16 mouse cellular contexts compared by ENCODE assay signal in genomic region chr10:19352006-19352877, GRCm38 (mm10). TPM values are rescaled to one million over a fixed set of nuclear protein-coding genes. Genes with fewer than 3 reads are reported as not detected.
DNase-seq lines count a peak whose midpoint lies in the region; ATAC-seq and TF ChIP-seq lines count a peak whose summit lies in the region.
"Had no signal": no experiment of that assay in that cellular context is flagged by ENCODE, and none has a peak within 500 bp of the region (broad histone marks: within the 10 kb centered on the region; RNA-seq: fewer than 3 reads in every experiment).

No protein-coding gene starts in this region.

- H3K9ac ChIP-seq in heart, embryonic 15.5 days = no peak overlapping the region
- H3K9ac ChIP-seq in hindbrain, embryonic 14.5 days = no peak overlapping the region
- no peak overlapping the region for H3K9ac ChIP-seq in neural tube, embryonic 14.5 days (replicated peaks; ENCODE audit: low read depth, low read length)
- H3K9ac ChIP-seq: embryonic facial prominence, embryonic 15.5 days; kidney, embryonic 15.5 days; liver, postnatal 0 days had no signal

- H3K4me2 ChIP-seq in heart, embryonic 15.5 days = peak overlapping the region; percentile 20
- peak overlapping the region; percentile 29 for H3K4me2 ChIP-seq in hindbrain, embryonic 14.5 days (replicated peaks)
- H3K4me2 ChIP-seq in neural tube, embryonic 14.5 days (ENCODE audit: low read depth, low read length) = no peak overlapping the region
- H3K4me2 ChIP-seq: embryonic facial prominence, embryonic 15.5 days; kidney, embryonic 15.5 days had no signal

- peaks cover 14% of the 10 kb centered on the region for H3K4me1 ChIP-seq in heart, embryonic 15.5 days (replicated peaks)
- H3K4me1 ChIP-seq in hindbrain, embryonic 14.5 days (replicated peaks; ENCODE audit: control insufficient read depth, insufficient read depth, low read length) = no peaks in the 10 kb centered on the region; the same call in 1 of the 2 replicates
- H3K4me1 ChIP-seq in neural tube, embryonic 14.5 days (ENCODE audit: control insufficient read depth, insufficient read depth, low read length) = no peaks in the 10 kb centered on the region

- intact Hi-C loops in heart, postnatal 25 days (cut with DNase I) = no loop called here
- intact Hi-C loops in left cerebral cortex, adult 2 months (cut with DNase I) = no loop called here

- TF ChIP-seq CTCF in left cerebral cortex, adult 2 months (IDR thresholded peaks at IDR 0.05) = no peak

- H3K36me3 ChIP-seq in heart, embryonic 15.5 days = no peaks in the 10 kb centered on the region
- H3K36me3 ChIP-seq in hindbrain, embryonic 14.5 days (replicated peaks; ENCODE audit: control insufficient read depth, insufficient read depth) = no peaks in the 10 kb centered on the region
- H3K36me3 ChIP-seq in neural tube, embryonic 14.5 days (ENCODE audit: control insufficient read depth, insufficient read depth, low read length) = no peaks in the 10 kb centered on the region
- H3K36me3 ChIP-seq: embryonic facial prominence, embryonic 15.5 days; kidney, embryonic 15.5 days had no signal

- ATAC-seq in heart, embryonic 15.5 days (replicated peaks; ENCODE audit: insufficient number of reproducible peaks, insufficient read depth, low FRiP score, low read depth) = no peak
- 0 out of 2 replicates have a peak, but pooled peaks have one; percentile 39 for ATAC-seq in hindbrain, embryonic 14.5 days (ENCODE audit: low FRiP score)
- ATAC-seq in neural tube, embryonic 14.5 days (ENCODE audit: low read depth) = 0 out of 2 replicates have a peak, but pooled peaks have one; percentile 9
- ATAC-seq: activated CD4-positive, CD25-positive, alpha-beta regulatory T cell, adult 4 months; liver, postnatal 0 days had no signal

- peaks cover 83% of the 10 kb centered on the region for H3K27me3 ChIP-seq in heart, embryonic 15.5 days
- peaks cover 97% of the 10 kb centered on the region for H3K27me3 ChIP-seq in hindbrain, embryonic 14.5 days (ENCODE audit: control insufficient read depth, insufficient read depth, low read length)
- H3K27me3 ChIP-seq in neural tube, embryonic 14.5 days (ENCODE audit: control insufficient read depth, insufficient read depth, low read length) = peaks cover 59% of the 10 kb centered on the region

- no peak for DNase-seq in heart, postnatal 25 days (ENCODE audit: low spot score)
- peak; percentile 59 for DNase-seq in embryo, embryonic 9.5 days (ENCODE audit: extremely low spot score)
- DNase-seq in hindbrain, embryonic 14.5 days (ENCODE audit: low spot score) = no peak
- DNase-seq in ovary, postnatal 36 days (ENCODE audit: low spot score) = no peak
- DNase-seq in left cerebral cortex, adult 2 months (ENCODE audit: extremely low spot score in 1 of 2, low spot score in 2 of 2) = no peak
- no peak for DNase-seq in kidney, postnatal 25 days
- DNase-seq: gastrocnemius, postnatal 25 days; liver, postnatal 0 days had no signal

- H3K27ac ChIP-seq in heart, embryonic 15.5 days = no peak overlapping the region
- no peak overlapping the region for H3K27ac ChIP-seq in hindbrain, embryonic 14.5 days
- H3K27ac ChIP-seq in neural tube, embryonic 14.5 days (ENCODE audit: low read depth, low read length) = no peak overlapping the region
- no peak overlapping the region for H3K27ac ChIP-seq in left cerebral cortex, adult 2 months
- H3K27ac ChIP-seq: embryonic facial prominence, embryonic 15.5 days; kidney, embryonic 15.5 days had no signal

- H3K9me3 ChIP-seq in heart, embryonic 15.5 days (replicated peaks) = no peaks in the 10 kb centered on the region
- no peaks in the 10 kb centered on the region for H3K9me3 ChIP-seq in hindbrain, embryonic 14.5 days (ENCODE audit: control insufficient read depth, low read length)
- no peaks in the 10 kb centered on the region for H3K9me3 ChIP-seq in neural tube, embryonic 14.5 days (ENCODE audit: control insufficient read depth, low read length)
- H3K9me3 ChIP-seq: embryonic facial prominence, embryonic 15.5 days; kidney, embryonic 15.5 days had no signal

- 4% methylated on average over 24 of the region's 24 CpGs for WGBS in heart, embryonic 15.5 days
- 1% methylated on average over 24 of the region's 24 CpGs for WGBS in hindbrain, embryonic 14.5 days
- WGBS in neural tube, embryonic 14.5 days = 1% methylated on average over 24 of the region's 24 CpGs

- no peak overlapping the region for H3K4me3 ChIP-seq in heart, embryonic 15.5 days
- peak overlapping the region; percentile 8; the same call in 1 of the 2 replicates for H3K4me3 ChIP-seq in hindbrain, embryonic 14.5 days (replicated peaks; ENCODE audit: low read length)
- H3K4me3 ChIP-seq in neural tube, embryonic 14.5 days (ENCODE audit: low read depth, low read length) = no peak overlapping the region
- H3K4me3 ChIP-seq in left cerebral cortex, adult 2 months = no peak overlapping the region
- H3K4me3 ChIP-seq: embryonic facial prominence, embryonic 15.5 days; kidney, embryonic 15.5 days had no signal

RNA-seq across cellular contexts. Expression of gene Olig3, which starts 4.1 kb away (rescaled TPM):
- polyA plus RNA-seq in heart, embryonic 15.5 days (2015; fragmentation: Nextera tagmentation; extraction: Ambion mirVana) = not detected in 2 replicates
- not detected for total RNA-seq in heart, postnatal 25 days (2021)
- 9.2 and 11.1 TPM in 2 replicates for polyA plus RNA-seq in hindbrain, embryonic 14.5 days (2014; fragmentation: Nextera tagmentation; extraction: Ambion mirVana)
- 15.8 and 15.9 TPM in 2 replicates for polyA plus RNA-seq in neural tube, embryonic 14.5 days (2014; fragmentation: Nextera tagmentation; extraction: Ambion mirVana)
- not detected for total RNA-seq in left cerebral cortex, adult 2 months (2021)
- total RNA-seq: gastrocnemius, postnatal 25 days; left cerebral cortex, postnatal 10 days; monocyte, adult 5-6 weeks had no signal
- polyA plus RNA-seq: activated CD4-positive, CD25-positive, alpha-beta regulatory T cell, adult 4 months; CD4-positive, CD25-positive, alpha-beta regulatory T cell, adult 4 months; embryonic facial prominence, embryonic 15.5 days; kidney, embryonic 15.5 days; liver, postnatal 0 days had no signal

Comparison
In these comparisons a context has a peak if more than half of its experiments do, and no peak if none do; other contexts are left out.
1. RNA of gene Olig3, which starts 4.1 kb away (polyA plus RNA-seq): 15.8 to 15.9 TPM in neural tube, embryonic 14.5 days and 9.2 to 11.1 TPM in hindbrain, embryonic 14.5 days; not detected in heart, embryonic 15.5 days; every median in the first group is over 10 times any median in the second.